Mouse (Mus musculus) heart, postnatal 4 days (tissue): ENCODE measurements around the gene Mycbp2. TPM values are rescaled to one million over a fixed set of nuclear protein-coding genes. Genes with fewer than 3 reads are reported as not detected.
A peak's percentile ranks its signal among the peaks of the same experiment; 100 is the strongest.

Source experiments
- DNase-seq: peaks from one replicate; pipeline ENCODE4 v3.0.0; 2021
- total RNA-seq, 2 experiments: library from RNA; stranded (reverse); gene quantifications; 2 replicates each; pipeline ENCODE4 v1.2.3; 2021

Gene Mycbp2
- 10 to 100 TPM; 30.9 to 33.3 TPM for total RNA-seq

DNA sequence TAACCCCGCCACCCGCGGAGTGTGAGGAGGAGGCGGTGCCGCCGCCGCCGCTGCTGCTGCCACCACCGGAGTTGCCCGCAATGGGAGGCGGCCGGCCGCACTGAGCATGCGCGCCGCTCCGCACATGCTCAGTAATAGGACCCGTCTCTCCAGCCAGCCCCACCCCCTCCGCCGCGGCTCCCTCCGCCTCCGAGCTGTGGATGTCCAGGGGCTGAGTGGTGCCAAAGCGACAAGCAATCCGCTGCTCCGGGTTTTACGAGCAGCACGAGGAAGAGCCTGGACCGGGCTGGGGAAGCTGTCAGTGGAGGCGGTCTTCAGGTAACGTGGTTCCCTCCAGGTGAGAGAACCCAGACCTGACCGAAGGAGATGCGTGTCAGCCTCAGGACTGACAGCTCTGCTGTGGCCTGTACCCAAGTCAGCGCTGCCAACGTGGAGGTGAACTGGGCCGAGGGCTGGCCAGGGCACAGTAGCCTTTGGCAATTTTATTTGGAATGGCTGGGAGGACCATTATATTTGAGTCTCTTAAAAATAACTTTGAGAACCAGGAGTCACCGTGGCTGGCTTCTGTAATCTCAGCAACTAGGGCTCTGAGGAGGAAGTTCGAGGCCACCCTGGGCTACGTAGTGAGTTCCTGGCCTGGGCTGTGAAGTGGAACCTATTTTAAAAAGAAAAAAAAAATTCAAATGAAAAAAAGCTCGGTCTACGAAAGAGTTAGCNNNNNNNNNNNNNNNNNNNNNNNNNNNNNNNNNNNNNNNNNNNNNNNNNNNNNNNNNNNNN lies at the start of gene Mycbp2:
Gene Mycbp2, minus strand, starts transcription at position 86 of the 777 bp plus-strand sequence.
- DNase-seq = peak; percentile 99

- DNase-seq = no peak
Measured at GRCm38 (mm10) chr14:103392391-103392790, 45.8 kb upstream of the Mycbp2 start.

DNA sequence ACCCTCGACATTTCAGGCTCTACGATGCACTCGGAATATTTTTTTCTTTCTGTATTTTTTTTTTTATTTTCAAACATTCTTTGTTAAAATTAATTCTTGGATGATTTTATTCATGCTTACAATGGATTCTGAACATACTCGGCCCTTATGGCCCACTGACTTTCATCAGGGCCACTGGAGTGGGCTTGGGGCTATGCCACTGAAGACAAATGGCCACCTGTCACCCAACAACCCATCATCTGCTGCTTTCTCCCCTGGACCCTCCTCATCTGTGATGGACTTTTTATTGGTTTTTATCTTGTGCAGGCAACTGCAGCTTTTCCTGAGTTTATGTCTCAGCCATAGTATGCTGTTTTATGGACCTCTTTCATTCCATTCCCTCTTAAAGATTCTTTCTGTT lies 40.8 kb upstream of the Mycbp2 start:
- DNase-seq = no peak

DNA sequence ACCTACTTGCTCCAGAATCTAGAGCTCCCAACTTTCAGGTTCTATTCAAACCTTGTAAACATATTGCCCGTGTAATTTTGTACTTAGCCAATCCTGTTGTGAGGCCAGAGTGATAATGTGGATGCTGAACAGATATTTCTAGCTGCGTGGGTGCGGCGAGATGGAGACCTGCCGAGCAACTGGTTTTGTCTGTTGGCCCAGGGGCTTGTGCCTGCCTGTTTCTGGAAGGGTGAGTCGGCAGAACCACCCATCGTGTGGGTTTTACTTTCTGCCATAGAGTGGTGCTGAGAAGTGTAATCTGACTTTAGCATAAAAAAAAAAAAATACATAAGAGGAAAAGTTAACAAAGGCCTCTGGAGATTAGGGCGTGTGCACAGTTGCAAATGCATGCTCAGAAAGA lies 40.3 kb upstream of the Mycbp2 start:
- DNase-seq = no peak

DNA sequence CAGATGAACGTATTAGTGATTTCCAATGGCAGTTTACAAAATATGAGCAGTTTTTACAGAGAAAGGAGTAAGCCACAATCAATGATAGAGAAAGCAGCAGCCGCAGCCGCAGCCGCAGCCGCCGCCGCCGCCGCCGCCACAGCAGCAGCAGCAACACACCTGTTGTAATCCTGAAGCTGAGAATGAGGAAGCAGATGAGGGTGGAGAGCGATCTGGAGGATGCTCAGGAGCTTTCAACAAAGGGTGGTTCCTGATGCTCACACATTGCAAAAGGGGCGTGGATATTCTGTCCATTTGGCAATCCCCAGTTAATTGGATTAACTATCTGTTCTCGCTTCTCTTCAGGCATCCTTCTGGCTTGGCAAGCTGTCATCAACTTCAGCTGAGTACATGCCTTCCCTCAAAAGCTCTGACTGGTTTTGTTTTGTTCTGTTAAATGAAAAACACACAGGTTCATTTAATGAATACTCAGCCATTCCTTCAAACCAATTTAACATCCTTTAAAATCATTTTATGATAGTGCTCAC lies 38.5 kb upstream of the Mycbp2 start:
- DNase-seq = no peak

DNA sequence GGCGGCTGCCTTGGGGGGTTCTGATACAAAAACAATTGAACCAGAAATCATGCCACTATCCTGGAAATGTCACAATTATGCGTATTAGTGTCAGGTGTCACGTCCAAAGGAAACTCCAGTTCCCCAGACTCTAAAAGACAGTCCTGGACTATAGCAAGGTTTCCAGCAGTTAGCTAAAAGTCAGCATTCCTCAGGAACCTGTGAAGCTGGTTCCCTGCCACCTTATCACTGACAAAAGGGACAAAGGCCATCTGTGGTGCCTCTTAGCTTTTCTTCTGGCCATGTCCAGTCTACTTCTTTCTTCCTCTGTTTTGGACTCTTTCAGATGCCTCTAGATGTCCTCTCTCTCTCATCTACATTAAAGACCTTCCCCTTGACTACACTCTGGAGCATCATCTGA lies 32.1 kb upstream of the Mycbp2 start:
- no peak for DNase-seq

GRCm38 (mm10) chr14:103376765-103377164 lies 30.2 kb upstream of the Mycbp2 start:
- no peak for DNase-seq

DNA sequence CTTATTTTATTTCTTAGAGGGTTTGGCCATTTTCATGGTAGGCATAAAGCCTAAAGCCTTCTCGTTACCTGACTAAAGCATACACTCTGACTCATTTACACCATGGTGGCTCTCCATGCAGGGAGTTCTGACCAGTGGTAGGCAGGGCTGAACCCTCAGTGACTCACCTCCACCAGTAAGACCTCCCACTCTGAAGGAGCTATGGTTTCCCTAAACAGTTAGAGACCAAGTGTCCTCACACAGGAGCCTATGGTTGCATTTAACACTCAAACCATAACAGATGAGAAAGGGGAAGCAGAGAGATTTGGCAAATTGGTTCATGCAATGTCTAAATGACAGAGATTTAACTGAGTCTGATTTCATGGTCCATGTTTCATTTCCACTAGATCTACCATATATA lies 28.9 kb upstream of the Mycbp2 start:
- no peak for DNase-seq

GRCm38 (mm10) chr14:103363199-103363598 lies 16.6 kb upstream of the Mycbp2 start:
- DNase-seq = no peak

DNA sequence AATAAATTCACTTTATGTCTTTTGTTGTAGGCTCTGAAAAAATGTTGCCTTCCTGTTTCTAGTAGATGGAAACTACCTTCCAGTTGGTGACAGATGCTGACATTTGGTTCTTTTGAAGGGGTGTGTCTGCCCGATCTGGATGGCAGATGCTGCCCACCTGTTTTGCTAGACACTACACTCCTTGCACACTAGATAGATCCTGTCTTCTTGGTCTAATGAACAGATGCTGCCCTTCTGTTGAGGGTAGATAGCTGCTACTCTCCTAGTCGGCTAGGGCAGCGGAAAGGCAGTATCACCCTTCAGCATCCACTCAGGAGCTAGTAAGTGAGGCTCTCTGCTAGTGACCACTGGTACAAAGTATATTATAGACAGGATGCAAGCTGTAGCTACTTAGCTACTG lies 9.5 kb upstream of the Mycbp2 start:
- DNase-seq = no peak

DNA sequence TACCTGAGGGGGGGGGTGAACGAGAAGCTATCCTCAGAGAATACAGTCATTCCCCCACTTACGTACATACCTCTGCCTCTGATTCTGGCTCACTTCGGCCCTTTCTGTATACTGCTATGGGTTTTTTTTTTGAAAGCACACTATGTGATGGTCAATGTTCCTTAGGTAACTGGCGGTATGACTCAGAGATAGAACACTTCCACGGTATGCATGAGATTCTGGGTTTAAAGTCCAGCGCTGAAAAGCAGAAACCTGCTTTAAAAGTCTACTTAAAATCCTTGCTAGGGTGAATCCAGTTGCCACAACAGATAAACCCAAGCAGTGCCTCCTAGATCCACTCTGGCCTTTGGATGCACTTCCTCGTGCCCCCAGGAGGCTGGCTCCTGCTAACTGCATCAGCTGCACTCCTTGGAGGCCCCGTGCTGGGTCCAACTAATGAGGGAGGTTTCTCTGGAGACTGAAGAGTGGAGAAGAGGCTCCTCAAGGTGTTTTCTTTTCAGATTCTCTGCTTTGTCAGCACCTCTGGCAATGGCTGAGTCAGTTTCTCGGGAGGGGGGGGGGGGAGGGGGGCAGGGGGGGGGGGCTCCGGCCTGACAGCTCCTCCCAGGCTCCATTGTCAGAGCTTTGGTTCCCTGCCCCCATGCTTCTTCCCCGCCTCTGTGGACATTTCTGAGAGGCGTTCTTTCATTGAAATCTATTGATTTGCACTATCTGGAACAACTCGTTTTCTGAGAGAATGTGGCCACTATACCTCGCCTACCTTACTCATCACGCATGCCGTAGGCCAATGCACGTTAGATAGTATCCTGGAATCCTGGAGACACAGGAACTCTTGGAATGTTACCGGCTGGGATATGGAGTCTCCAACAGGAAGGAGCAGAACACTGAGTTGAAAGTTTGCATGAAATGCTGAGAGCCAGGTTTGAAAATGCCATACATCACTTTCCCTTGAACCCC lies 8.1 kb upstream of the Mycbp2 start:
- no peak for DNase-seq

GRCm38 (mm10) chr14:103345858-103346728 lies 521 bp downstream of the Mycbp2 start:
- DNase-seq = peak; percentile 68

GRCm38 (mm10) chr14:103345486-103345857 lies 1.1 kb downstream of the Mycbp2 start:
- DNase-seq = no peak

- DNase-seq = no peak
Measured at GRCm38 (mm10) chr14:103345011-103345410, 1.6 kb downstream of the Mycbp2 start.

GRCm38 (mm10) chr14:103343791-103344190 lies 2.8 kb downstream of the Mycbp2 start:
- DNase-seq = no peak

DNA sequence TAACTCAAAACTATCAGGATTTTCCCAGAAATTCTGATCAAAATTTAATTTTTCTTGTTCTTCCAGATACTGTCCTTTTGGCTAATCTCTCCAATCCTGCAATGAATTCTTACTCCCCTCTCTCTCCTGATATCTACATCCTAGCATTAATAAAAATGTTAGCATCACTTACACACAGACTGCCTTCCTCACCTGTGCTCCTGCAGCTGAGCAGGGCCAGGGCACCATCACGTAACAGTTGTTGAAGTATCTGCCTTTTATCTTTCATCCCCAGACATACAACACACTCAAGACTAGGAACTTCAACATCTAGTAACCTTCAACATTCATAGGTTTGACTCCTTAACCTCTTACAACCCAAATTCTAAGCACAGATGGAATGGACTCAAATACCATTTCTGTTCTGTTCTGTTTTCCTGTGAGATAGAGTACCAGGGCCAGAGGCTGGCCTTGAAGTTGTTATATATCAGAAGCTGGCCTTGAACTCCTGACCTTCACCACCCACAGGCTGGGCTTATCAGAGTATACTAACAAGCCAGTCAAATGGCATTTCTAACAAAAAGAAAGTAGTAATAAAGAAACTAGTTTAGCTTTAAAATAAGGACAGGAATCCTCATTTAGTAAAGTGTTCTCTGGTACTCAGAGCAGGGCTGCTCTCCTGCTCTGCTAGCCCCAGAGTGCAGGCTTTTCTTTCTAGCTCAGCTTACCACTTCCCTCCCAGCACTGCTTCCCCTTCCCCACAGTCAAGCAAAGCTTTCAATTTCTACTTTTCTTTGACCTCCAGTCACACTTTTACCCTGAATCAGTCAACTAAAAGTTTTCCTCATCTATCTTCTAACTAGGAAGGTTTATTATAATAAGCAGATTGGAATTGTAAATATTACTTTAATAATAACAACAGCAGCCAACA lies 5.0 kb downstream of the Mycbp2 start:
- no peak for DNase-seq

DNA sequence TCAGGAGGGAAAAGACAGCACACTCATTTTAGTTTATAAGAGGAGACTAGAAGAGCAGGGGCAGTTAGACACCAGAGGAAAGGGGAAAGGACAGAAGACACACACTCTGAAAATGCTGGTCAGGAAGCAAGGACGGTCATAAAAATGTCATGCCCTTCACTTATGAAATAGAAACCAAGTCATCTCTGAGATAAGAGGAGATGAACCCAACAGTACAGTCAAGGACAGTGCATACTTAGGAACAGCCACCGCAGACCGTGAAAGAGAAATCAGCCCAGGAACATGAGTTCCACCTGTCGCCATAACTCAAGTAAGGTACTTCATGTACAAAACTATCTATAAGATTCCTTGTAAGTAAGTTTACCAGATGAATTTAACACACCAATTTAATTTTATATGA lies 33.7 kb downstream of the Mycbp2 start:
- DNase-seq = no peak

DNA sequence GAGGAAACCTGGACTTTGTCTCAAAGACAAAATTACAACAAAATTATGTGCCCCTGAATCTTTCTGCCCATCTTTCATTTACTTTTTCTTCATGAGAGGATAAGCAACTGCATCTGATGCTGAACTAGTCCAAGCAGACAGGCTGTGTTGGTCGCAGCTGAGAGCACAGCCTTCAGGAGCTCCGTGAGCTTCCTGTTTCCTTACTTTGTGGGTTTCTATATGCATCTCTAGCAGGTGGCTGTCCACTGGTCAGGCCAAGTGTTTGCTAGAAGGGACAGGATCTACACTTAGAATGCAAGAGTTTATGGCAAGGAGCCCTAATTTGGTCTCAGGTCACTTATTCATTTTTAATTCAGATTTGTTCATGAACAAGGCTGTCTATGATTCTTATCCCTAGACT lies 50.4 kb downstream of the Mycbp2 start:
- DNase-seq = no peak

GRCm38 (mm10) chr14:103286650-103287049 lies 60.0 kb downstream of the Mycbp2 start:
- DNase-seq = no peak

DNA sequence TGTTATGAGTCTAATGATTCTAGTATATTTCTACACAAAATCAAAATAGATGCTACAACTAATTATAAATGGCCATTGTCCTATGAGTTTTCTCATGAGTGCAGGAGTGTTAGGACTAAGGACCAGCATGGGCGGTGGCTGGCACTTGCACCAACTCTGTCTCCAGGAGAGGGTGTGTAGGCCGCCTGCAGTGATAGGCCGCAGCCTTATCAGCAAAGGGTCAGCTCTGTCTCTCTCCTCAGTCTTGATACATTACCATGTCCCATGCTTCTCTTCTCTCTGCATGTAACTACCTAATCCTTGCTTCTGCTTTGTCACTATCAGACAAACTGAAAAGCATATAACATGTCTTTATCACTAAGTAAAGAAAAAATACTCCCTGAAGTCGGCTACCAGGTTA lies 69.9 kb downstream of the Mycbp2 start:
- DNase-seq = no peak

- no peak for DNase-seq
Measured at GRCm38 (mm10) chr14:103260437-103260836, 86.2 kb downstream of the Mycbp2 start.
